Mouse (Mus musculus): Measurements from ENCODE around the gene Mxi1. TPM values are rescaled to one million over a fixed set of nuclear protein-coding genes. Genes with fewer than 3 reads are reported as not detected.

Mxi1 gene
- total and polyA plus RNA-seq, 3 experiments = 10.6 to 19.9 (median 18.9) TPM

- peak overlapping the region; percentile 83 for H3K9ac ChIP-seq (ENCODE audit: insufficient read depth, low read depth)
- peak overlapping the region; percentile 89 for H3K4me2 ChIP-seq (ENCODE audit: insufficient read depth, low read depth, poor library complexity, severe bottlenecking)
- peak overlapping the region; percentile 23 for H3K27ac ChIP-seq (ENCODE audit: insufficient read depth, low read depth)
- H3K9me3 ChIP-seq (replicated peaks; ENCODE audit: low read length) = no peaks in the 10 kb centered on the region
- H3K4me1 ChIP-seq (ENCODE audit: control insufficient read depth in 1 of 2, insufficient read depth in 2 of 2) = peaks cover 19 to 29% of the 10 kb centered on the region in 2 experiments
- peak overlapping the region; percentile 68 to 90 (median 77) for H3K4me3 ChIP-seq (replicated peaks in 1 of 3; ENCODE audit: low read depth in 2 of 3, low read length in 2 of 3, poor library complexity in 1 of 3)
- H3K36me3 ChIP-seq (replicated peaks in 1 of 2; ENCODE audit: control insufficient read depth in 1 of 2, insufficient read depth in 1 of 2, low read length in 1 of 2) = no peaks in the 10 kb centered on the region
- no peak for DNase-seq (ENCODE audit: extremely low read depth)
- peaks cover 15% of the 10 kb centered on the region for H3K27me3 ChIP-seq (replicated peaks)
- TF ChIP-seq IRF4 (IDR thresholded peaks at IDR 0.05; ENCODE audit: low read depth, low read length) (peak; percentile 22; the same call in 1 of the 2 replicates), ZC3H11A (IDR thresholded peaks at IDR 0.05; ENCODE audit: low read depth, low read length) (no peak), RAD21 (IDR thresholded peaks at IDR 0.05; ENCODE audit: low read depth, low read length) (no peak), MAFK (IDR thresholded peaks at IDR 0.05; ENCODE audit: insufficient replicate concordance, low read length) (no peak), TBP (conservative IDR thresholded peaks at IDR 0.05; ENCODE audit: low read depth, low read length) (no peak), USF2 (conservative IDR thresholded peaks at IDR 0.05; ENCODE audit: low read depth, low read length) (no peak), NRF1 (IDR thresholded peaks at IDR 0.05; ENCODE audit: low read depth, low read length) (no peak), ELF1 (IDR thresholded peaks at IDR 0.05; ENCODE audit: low read depth, low read length) (no peak), MEF2A (IDR thresholded peaks at IDR 0.05; ENCODE audit: borderline replicate concordance, low read depth, low read length) (no peak), USF1 (IDR thresholded peaks at IDR 0.05; ENCODE audit: low read depth, low read length) (no peak), UBTF (IDR thresholded peaks at IDR 0.05; ENCODE audit: low read depth, low read length) (0 out of 2 replicates have a peak, but pooled peaks have one; percentile 38), TCF12 (IDR thresholded peaks at IDR 0.05; ENCODE audit: low read depth, low read length) (no peak), CHD1 (IDR thresholded peaks at IDR 0.05; ENCODE audit: low read depth, low read length) (no peak), MXI1 (IDR thresholded peaks at IDR 0.05; ENCODE audit: low read depth, low read length) (peak; percentile 68; the same call in 1 of the 2 replicates), POLR2A (IDR thresholded peaks at IDR 0.05; ENCODE audit: low read depth, low read length) (no peak), SMC3 (IDR thresholded peaks at IDR 0.05; ENCODE audit: low read depth, low read length) (no peak), MAX (IDR thresholded peaks at IDR 0.05; ENCODE audit: low read length) (0 out of 2 replicates have a peak, but pooled peaks have one; percentile 14), HCFC1 (IDR thresholded peaks at IDR 0.05; ENCODE audit: low read depth, low read length) (no peak), PAX5 (IDR thresholded peaks at IDR 0.05; ENCODE audit: low read length) (no peak), JUND (conservative IDR thresholded peaks at IDR 0.05; ENCODE audit: low read depth, low read length) (no peak), KAT2A (IDR thresholded peaks at IDR 0.05; ENCODE audit: insufficient replicate concordance, low read length) (no peak), JUN (IDR thresholded peaks at IDR 0.05; ENCODE audit: insufficient read depth, low read depth, low read length) (no peak), MAZ (IDR thresholded peaks at IDR 0.05; ENCODE audit: low read depth, low read length) (peak; percentile 18; the same call in 1 of the 2 replicates), ETS1 (conservative IDR thresholded peaks at IDR 0.05; ENCODE audit: low read depth, low read length) (no peak), MYC (IDR thresholded peaks at IDR 0.05; ENCODE audit: low read depth, low read length) (no peak), ZNF384 (IDR thresholded peaks at IDR 0.05; ENCODE audit: low read depth, low read length) (no peak), ZKSCAN1 (IDR thresholded peaks at IDR 0.05; ENCODE audit: borderline replicate concordance, low read depth, low read length) (no peak), RCOR1 (conservative IDR thresholded peaks at IDR 0.05; ENCODE audit: low read depth, low read length) (no peak), SIN3A (IDR thresholded peaks at IDR 0.05; ENCODE audit: low read length) (no peak; the same call in 1 of the 2 replicates), CHD2 (IDR thresholded peaks at IDR 0.05; ENCODE audit: low read length) (peak; percentile 43; the same call in 1 of the 2 replicates), POLR2AphosphoS2 (IDR thresholded peaks at IDR 0.05; ENCODE audit: low read depth, low read length) (no peak), CTCF (conservative IDR thresholded peaks at IDR 0.05 in 1 of 2, IDR thresholded peaks at IDR 0.05 in 1 of 2; ENCODE audit: low read depth in 2 of 2, low read length in 2 of 2) (no peak), E2F4 (IDR thresholded peaks at IDR 0.05; ENCODE audit: insufficient replicate concordance, low read depth, low read length) (no peak), BHLHE40 (IDR thresholded peaks at IDR 0.05; ENCODE audit: low read depth, low read length) (0 out of 2 replicates have a peak, but pooled peaks have one; percentile 14), GABPA (IDR thresholded peaks at IDR 0.05; ENCODE audit: insufficient replicate concordance, low read depth, low read length) (no peak), EP300 (IDR thresholded peaks at IDR 0.05; ENCODE audit: low read length) (no peak), ZMIZ1 (IDR thresholded peaks at IDR 0.05; ENCODE audit: low read depth, low read length) (no peak)
- dilution Hi-C loops (cut with MboI; ENCODE audit: extremely low pct_ligation_motif_present, extremely low pct_unique_long_range_greater_than_20kb, low sequenced_read_pairs) = no loop called here
- in situ Hi-C loops (cut with MboI; ENCODE audit: low pct_ligation_motif_present, low pct_unique_long_range_greater_than_20kb, low sequenced_read_pairs) = loop anchor here (10.0 kb wide), 1 partner anchor 58 kb away; no protein-coding TSS in a partner anchor
- no peaks in the 10 kb centered on the region for H3K79me2 ChIP-seq (replicated peaks; ENCODE audit: control insufficient read depth, extremely low read depth, insufficient read depth, poor library complexity, severe bottlenecking)
Measured at GRCm38 (mm10) chr19:53312336-53312871, 2.1 kb downstream of the Mxi1 start.

Data from CH12.LX (cell line).